25 mouse cellular contexts compared by ENCODE assay signal in the genomic region with DNA sequence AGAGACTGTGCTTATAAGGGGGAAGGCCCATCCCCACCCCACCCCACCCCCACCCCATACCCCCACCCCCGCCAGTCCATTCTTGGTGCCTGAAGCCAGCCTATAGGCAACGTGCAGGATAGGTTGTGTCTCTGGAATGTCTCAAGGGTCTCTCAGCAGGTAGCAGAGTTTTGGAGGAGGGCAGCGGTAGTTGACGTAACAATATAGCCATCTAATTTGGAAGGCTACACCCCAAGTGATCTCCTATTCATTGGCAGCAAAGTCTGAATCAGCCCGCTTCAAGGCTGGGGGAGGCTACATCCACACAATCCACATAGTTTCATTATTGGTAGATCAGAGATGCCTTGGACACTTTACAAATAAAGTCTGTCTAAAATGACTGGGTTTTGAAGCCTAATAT.
DNase-seq lines count a peak whose midpoint lies in the region; ATAC-seq lines count a peak whose summit lies in the region.
"Had no signal": no experiment of that assay in that cellular context is flagged by ENCODE, and none has a peak within 500 bp of the region (broad histone marks: within the 10 kb centered on the region; RNA-seq: fewer than 3 reads in every experiment).

No protein-coding gene starts in this region.

- H3K4me3 ChIP-seq in midbrain, embryonic 14.5 days (replicated peaks; ENCODE audit: low read depth, low read length) = no peak overlapping the region
- H3K4me3 ChIP-seq: embryonic facial prominence, embryonic 13.5 days; embryonic facial prominence, embryonic 15.5 days; erythroblast, embryonic 14.5 days; forebrain, embryonic 10.5 days; forebrain, embryonic 12.5 days had no signal

- H3K27ac ChIP-seq in midbrain, embryonic 14.5 days (replicated peaks; ENCODE audit: low read depth, low read length) = no peak overlapping the region
- H3K27ac ChIP-seq: embryonic facial prominence, embryonic 13.5 days; embryonic facial prominence, embryonic 15.5 days; forebrain, embryonic 10.5 days; forebrain, embryonic 12.5 days had no signal

- H3K4me2 ChIP-seq in midbrain, embryonic 14.5 days (ENCODE audit: low read length) = no peak overlapping the region
- H3K4me2 ChIP-seq: embryonic facial prominence, embryonic 13.5 days; embryonic facial prominence, embryonic 15.5 days; forebrain, embryonic 12.5 days had no signal

- WGBS in midbrain, embryonic 14.5 days = 63% methylated on average over 5 of the region's 5 CpGs

- no peaks in the 10 kb centered on the region for H3K36me3 ChIP-seq in midbrain, embryonic 14.5 days (ENCODE audit: control insufficient read depth, insufficient read depth, low read length)
- H3K36me3 ChIP-seq: embryonic facial prominence, embryonic 13.5 days; embryonic facial prominence, embryonic 15.5 days; forebrain, embryonic 10.5 days; forebrain, embryonic 12.5 days; G1E had no signal

- DNase-seq in ES-CJ7 (ENCODE audit: low read depth, low spot score) (peak; percentile 96), R1 (ENCODE audit: low read depth, low spot score) (peak; percentile 97)
- no peak for DNase-seq in midbrain, embryonic 14.5 days
- no peak for DNase-seq in spleen, postnatal 10 days (ENCODE audit: low spot score in 2 of 2)
- DNase-seq: adrenal gland, adult 8-10 months; adrenal gland, postnatal 14 days; adrenal gland, postnatal 36 days; cerebellum, adult 11 months; cerebellum, adult 18-20 months; cerebellum, adult 8-10 months; cerebellum, adult 9-11 months; cerebellum, postnatal 14 days; cerebellum, postnatal 36 days; embryo, embryonic 11 days had no signal

- no peaks in the 10 kb centered on the region for H3K4me1 ChIP-seq in midbrain, embryonic 14.5 days (ENCODE audit: control insufficient read depth, insufficient read depth, low read length)
- H3K4me1 ChIP-seq: embryonic facial prominence, embryonic 13.5 days; embryonic facial prominence, embryonic 15.5 days; forebrain, embryonic 10.5 days; forebrain, embryonic 12.5 days had no signal

- H3K27me3 ChIP-seq in midbrain, embryonic 14.5 days (ENCODE audit: control insufficient read depth, insufficient read depth, low read length) = no peaks in the 10 kb centered on the region
- H3K27me3 ChIP-seq: embryonic facial prominence, embryonic 13.5 days; embryonic facial prominence, embryonic 15.5 days; forebrain, embryonic 12.5 days; Patski had no signal

- no peaks in the 10 kb centered on the region for H3K9me3 ChIP-seq in midbrain, embryonic 14.5 days (ENCODE audit: control insufficient read depth, low read length)
- H3K9me3 ChIP-seq: embryonic facial prominence, embryonic 13.5 days; embryonic facial prominence, embryonic 15.5 days; forebrain, embryonic 10.5 days; forebrain, embryonic 12.5 days; G1E had no signal

- no peak overlapping the region for H3K9ac ChIP-seq in midbrain, embryonic 14.5 days (replicated peaks; ENCODE audit: low read length)
- H3K9ac ChIP-seq: embryonic facial prominence, embryonic 13.5 days; embryonic facial prominence, embryonic 15.5 days; forebrain, embryonic 12.5 days had no signal

- no peak for ATAC-seq in midbrain, embryonic 14.5 days (ENCODE audit: low FRiP score, low TSS enrichment)
- no peak for ATAC-seq in cerebellum, adult (ENCODE audit: insufficient number of reproducible peaks, low FRiP score, low TSS enrichment)
- ATAC-seq: activated CD4-positive, CD25-positive, alpha-beta regulatory T cell, adult 4 months; forebrain, embryonic 14.5 days; forebrain, embryonic 16.5 days; Patski had no signal

Comparison
In these comparisons a context has a peak if more than half of its experiments do, and no peak if none do; other contexts are left out.
1. DNase-seq: peak in ES-CJ7 (single experiment) and R1 (single experiment); none in midbrain, embryonic 14.5 days (single experiment) and spleen, postnatal 10 days (0 of 2).